Mouse (Mus musculus): ENCODE results near the gene Rin3. TPM values are rescaled to one million over a fixed set of nuclear protein-coding genes. Genes with fewer than 3 reads are reported as not detected.

Rin3 gene
- 2.9 and 3.0 TPM in 2 replicates for polyA plus RNA-seq (2015; fragmentation: Nextera tagmentation; extraction: Ambion mirVana)

DNA sequence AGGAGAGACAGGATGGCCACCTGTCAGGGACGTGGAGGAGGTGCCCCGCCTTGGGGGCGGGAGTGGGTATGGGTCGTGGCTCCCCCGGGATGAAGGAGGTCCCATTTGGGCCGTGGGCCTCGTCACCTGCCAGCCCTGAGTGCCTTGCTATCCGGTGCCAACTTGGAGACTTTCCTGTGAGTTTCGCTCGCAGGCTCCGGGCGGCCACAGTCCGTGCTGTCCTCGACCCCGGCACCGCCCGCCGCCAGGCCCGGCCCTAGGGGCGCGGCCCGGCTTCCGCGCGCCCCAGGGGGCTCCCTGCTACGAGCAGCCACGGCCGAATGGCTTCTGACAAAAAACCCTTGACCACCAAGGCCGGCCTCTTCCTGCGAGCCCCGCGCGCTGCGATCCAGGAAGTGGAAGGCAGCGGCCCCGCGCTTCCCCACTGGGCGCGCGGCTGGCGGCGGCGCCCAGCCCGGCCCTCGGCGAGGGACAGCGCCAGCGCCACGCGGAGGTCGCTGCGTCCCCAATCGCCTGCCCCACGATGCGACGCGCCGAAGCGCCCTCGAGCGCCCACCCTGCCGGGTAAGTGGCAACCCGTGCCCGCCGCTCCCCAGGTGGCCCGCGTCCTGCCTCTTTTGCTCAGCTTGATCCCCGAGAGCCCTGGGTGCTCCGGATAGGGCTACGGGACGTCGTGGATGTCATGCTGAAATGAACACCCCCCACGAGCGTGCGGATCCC lies at the start of gene Rin3:
Gene Rin3 (plus strand): TSS at position 286 of the 720 bp plus-strand sequence.
- Histone ChIP-seq H3K36me3 (ENCODE audit: control insufficient read depth, insufficient read depth, low read length) (no peaks in the 10 kb centered on the region), H3K9ac (ENCODE audit: low read length) (peak within 1 kb of the TSS; percentile 76), H3K4me2 (replicated peaks; ENCODE audit: low read depth) (peak within 1 kb of the TSS; percentile 92), H3K4me1 (replicated peaks; ENCODE audit: control insufficient read depth, insufficient read depth) (peaks cover 14% of the 10 kb centered on the region), H3K27me3 (ENCODE audit: control insufficient read depth, insufficient read depth, low read length) (no peaks in the 10 kb centered on the region), H3K4me3 (ENCODE audit: low read depth, low read length) (peak within 1 kb of the TSS; percentile 64), H3K9me3 (ENCODE audit: control insufficient read depth, low read length) (no peaks in the 10 kb centered on the region), H3K27ac (replicated peaks) (peak within 1 kb of the TSS; percentile 89)
- DNase-seq (ENCODE audit: low spot score): peak; percentile 61
- no peak for TF ChIP-seq EP300 (optimal IDR thresholded peaks at IDR 0.05)
- TF ChIP-seq CTCF (IDR thresholded peaks at IDR 0.05; ENCODE audit: low read depth): no peak
- WGBS: under 1% methylated on average over 73 of the region's 75 CpGs
- ATAC-seq (ENCODE audit: low FRiP score, low TSS enrichment): peak; percentile 53; the same call in 1 of the 2 replicates

GRCm38 (mm10) chr12:102235551-102235950 lies 47.3 kb upstream of the Rin3 start:
- Histone ChIP-seq H3K36me3 (ENCODE audit: control insufficient read depth, insufficient read depth, low read length) (no peaks in the 10 kb centered on the region), H3K9me3 (ENCODE audit: control insufficient read depth, low read length) (no peaks in the 10 kb centered on the region), H3K9ac (ENCODE audit: low read length) (no peak overlapping the region), H3K27me3 (ENCODE audit: control insufficient read depth, insufficient read depth, low read length) (no peaks in the 10 kb centered on the region), H3K27ac (replicated peaks) (no peak overlapping the region), H3K4me1 (replicated peaks; ENCODE audit: control insufficient read depth, insufficient read depth) (no peaks in the 10 kb centered on the region), H3K4me2 (replicated peaks; ENCODE audit: low read depth) (no peak overlapping the region), H3K4me3 (ENCODE audit: low read depth, low read length) (no peak overlapping the region)
- ATAC-seq (ENCODE audit: low FRiP score, low TSS enrichment) (no peak), DNase-seq (ENCODE audit: low spot score) (no peak)
- WGBS: 77% methylated on average over 3 of the region's 3 CpGs
- TF ChIP-seq EP300 (optimal IDR thresholded peaks at IDR 0.05) (no peak), CTCF (IDR thresholded peaks at IDR 0.05; ENCODE audit: low read depth) (no peak)

GRCm38 (mm10) chr12:102236317-102236716 lies 46.5 kb upstream of the Rin3 start:
- TF ChIP-seq EP300 (optimal IDR thresholded peaks at IDR 0.05) (no peak), CTCF (IDR thresholded peaks at IDR 0.05; ENCODE audit: low read depth) (no peak)
- Histone ChIP-seq H3K4me3 (ENCODE audit: low read depth, low read length) (no peak overlapping the region), H3K4me1 (replicated peaks; ENCODE audit: control insufficient read depth, insufficient read depth) (no peaks in the 10 kb centered on the region), H3K36me3 (ENCODE audit: control insufficient read depth, insufficient read depth, low read length) (no peaks in the 10 kb centered on the region), H3K9ac (ENCODE audit: low read length) (no peak overlapping the region), H3K27ac (replicated peaks) (no peak overlapping the region), H3K4me2 (replicated peaks; ENCODE audit: low read depth) (no peak overlapping the region), H3K9me3 (ENCODE audit: control insufficient read depth, low read length) (no peaks in the 10 kb centered on the region), H3K27me3 (ENCODE audit: control insufficient read depth, insufficient read depth, low read length) (no peaks in the 10 kb centered on the region)
- 77% methylated on average over 6 of the region's 6 CpGs for WGBS
- no peak for ATAC-seq (ENCODE audit: low FRiP score, low TSS enrichment)
- no peak for DNase-seq (ENCODE audit: low spot score)

DNA sequence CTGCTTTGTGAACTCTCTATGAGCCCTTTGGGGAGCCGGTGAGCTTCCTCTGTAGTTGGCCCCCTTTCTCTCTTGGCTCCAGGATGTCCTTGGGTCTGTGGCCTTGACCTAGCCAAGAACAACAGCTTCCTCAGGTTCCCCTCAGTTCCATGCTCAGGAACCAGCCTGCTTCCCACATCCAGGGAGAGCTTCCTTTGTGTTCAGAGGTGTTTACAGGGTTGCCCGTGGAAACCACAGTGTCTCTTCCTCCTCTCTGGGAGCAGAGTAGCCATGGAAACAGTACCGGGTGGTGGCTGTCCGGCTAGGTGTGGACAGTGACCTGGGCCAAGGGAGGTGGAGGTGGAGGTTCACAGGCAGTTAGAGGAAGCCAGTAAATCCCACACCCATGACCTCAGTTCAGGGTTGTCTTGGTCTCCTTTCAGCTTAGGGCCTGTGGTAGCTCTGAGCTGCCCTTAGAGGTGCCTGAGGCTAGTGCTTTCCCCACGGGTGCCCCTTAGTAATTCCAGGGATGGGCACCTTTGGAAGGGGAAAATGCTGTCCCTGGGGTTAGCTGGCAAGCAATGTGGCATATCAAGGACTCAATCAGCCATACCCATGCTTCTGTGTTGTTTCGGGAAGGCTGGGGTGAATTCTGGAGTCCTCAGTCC lies 40.6 kb upstream of the Rin3 start:
- ATAC-seq (ENCODE audit: low FRiP score, low TSS enrichment) (peak; percentile 40; the same call in 1 of the 2 replicates), DNase-seq (ENCODE audit: low spot score) (peak; percentile 25)
- no peak overlapping the region for H3K4me2 ChIP-seq (replicated peaks; ENCODE audit: low read depth)
- no peak overlapping the region for H3K27ac ChIP-seq (replicated peaks)
- H3K27me3 ChIP-seq (ENCODE audit: control insufficient read depth, insufficient read depth, low read length): no peaks in the 10 kb centered on the region
- H3K4me3 ChIP-seq (ENCODE audit: low read depth, low read length): no peak overlapping the region
- WGBS: 53% methylated on average over 6 of the region's 6 CpGs
- no peak overlapping the region for H3K9ac ChIP-seq (ENCODE audit: low read length)
- no peaks in the 10 kb centered on the region for H3K9me3 ChIP-seq (ENCODE audit: control insufficient read depth, low read length)
- H3K4me1 ChIP-seq (replicated peaks; ENCODE audit: control insufficient read depth, insufficient read depth): no peaks in the 10 kb centered on the region
- TF ChIP-seq EP300 (optimal IDR thresholded peaks at IDR 0.05) (no peak), CTCF (IDR thresholded peaks at IDR 0.05; ENCODE audit: low read depth) (no peak)
- H3K36me3 ChIP-seq (ENCODE audit: control insufficient read depth, insufficient read depth, low read length): no peaks in the 10 kb centered on the region

DNA sequence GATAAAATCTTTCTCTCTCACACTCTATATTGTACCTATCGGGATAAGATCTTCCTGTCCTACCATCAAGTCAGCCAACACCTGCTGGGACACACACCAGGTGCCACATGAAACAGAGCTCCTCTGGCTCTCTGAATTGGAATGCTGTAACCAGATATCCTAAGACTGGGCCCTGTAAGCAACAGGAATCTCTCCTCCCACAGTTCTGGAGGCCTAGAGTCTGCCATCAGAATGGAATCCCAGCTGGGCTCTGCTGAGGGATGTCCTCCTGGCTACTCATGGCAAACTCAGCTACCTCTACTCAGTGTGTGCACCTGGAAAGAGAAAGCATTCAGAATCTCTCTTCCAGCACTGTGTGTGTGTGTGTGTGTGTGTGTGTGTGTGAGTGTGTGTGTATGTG lies 38.9 kb upstream of the Rin3 start:
- 32% methylated on average over 1 of the region's 1 CpGs for WGBS
- Histone ChIP-seq H3K9me3 (ENCODE audit: control insufficient read depth, low read length) (no peaks in the 10 kb centered on the region), H3K36me3 (ENCODE audit: control insufficient read depth, insufficient read depth, low read length) (no peaks in the 10 kb centered on the region), H3K9ac (ENCODE audit: low read length) (no peak overlapping the region), H3K27me3 (ENCODE audit: control insufficient read depth, insufficient read depth, low read length) (no peaks in the 10 kb centered on the region), H3K27ac (replicated peaks) (no peak overlapping the region), H3K4me1 (replicated peaks; ENCODE audit: control insufficient read depth, insufficient read depth) (no peaks in the 10 kb centered on the region), H3K4me2 (replicated peaks; ENCODE audit: low read depth) (no peak overlapping the region), H3K4me3 (ENCODE audit: low read depth, low read length) (no peak overlapping the region)
- ATAC-seq (ENCODE audit: low FRiP score, low TSS enrichment) (no peak), DNase-seq (ENCODE audit: low spot score) (no peak)
- TF ChIP-seq CTCF (IDR thresholded peaks at IDR 0.05; ENCODE audit: low read depth) (no peak), EP300 (optimal IDR thresholded peaks at IDR 0.05) (no peak)

DNA sequence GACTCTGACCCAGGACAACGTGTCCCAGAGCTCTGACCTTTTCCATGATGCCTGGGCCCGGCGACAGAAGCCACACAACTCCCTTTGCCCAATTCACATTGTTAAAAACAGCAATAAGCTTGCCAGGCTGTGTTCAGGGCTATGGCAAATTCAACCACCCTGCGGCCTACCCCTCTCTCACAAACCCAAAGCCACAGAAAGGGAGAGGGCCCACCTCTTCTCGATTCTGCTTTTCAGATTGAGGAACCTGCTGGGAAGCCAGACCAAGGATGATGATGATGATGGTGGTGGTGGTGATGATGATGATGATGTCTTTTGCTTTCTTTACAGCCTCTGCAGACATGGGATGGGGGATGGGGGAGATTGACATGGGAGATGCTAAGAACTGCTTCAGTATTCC lies 36.6 kb upstream of the Rin3 start:
- TF ChIP-seq EP300 (optimal IDR thresholded peaks at IDR 0.05) (no peak), CTCF (IDR thresholded peaks at IDR 0.05; ENCODE audit: low read depth) (no peak)
- no peaks in the 10 kb centered on the region for H3K4me1 ChIP-seq (replicated peaks; ENCODE audit: control insufficient read depth, insufficient read depth)
- no peak for ATAC-seq (ENCODE audit: low FRiP score, low TSS enrichment)
- no peak overlapping the region for H3K27ac ChIP-seq (replicated peaks)
- no peak overlapping the region for H3K9ac ChIP-seq (ENCODE audit: low read length)
- no peaks in the 10 kb centered on the region for H3K27me3 ChIP-seq (ENCODE audit: control insufficient read depth, insufficient read depth, low read length)
- WGBS: 92% methylated on average over 5 of the region's 5 CpGs
- H3K4me2 ChIP-seq (replicated peaks; ENCODE audit: low read depth): no peak overlapping the region
- H3K36me3 ChIP-seq (ENCODE audit: control insufficient read depth, insufficient read depth, low read length): no peaks in the 10 kb centered on the region
- H3K4me3 ChIP-seq (ENCODE audit: low read depth, low read length): no peak overlapping the region
- no peaks in the 10 kb centered on the region for H3K9me3 ChIP-seq (ENCODE audit: control insufficient read depth, low read length)
- no peak for DNase-seq (ENCODE audit: low spot score)
